Mouse (Mus musculus): ENCODE measurements at regions not wholly inside any gene's neighbourhood (a gene's known extent, or its start where the extent isn't known, plus 50 kb on each side); places are given as distances from the start of the nearest gene placed in this dataset.
A peak's percentile ranks its signal among the peaks of the same experiment; 100 is the strongest.

- Histone ChIP-seq H3K9ac (no peak overlapping the region), H3K27ac (no peak overlapping the region), H3K4me2 (replicated peaks) (no peak overlapping the region), H3K4me3 (no peak overlapping the region), H3K36me3 (no peaks in the 10 kb centered on the region), H3K27me3 (no peaks in the 10 kb centered on the region), H3K9me3 (no peaks in the 10 kb centered on the region), H3K4me1 (no peaks in the 10 kb centered on the region)
- ATAC-seq (ENCODE audit: insufficient number of reproducible peaks, insufficient read depth, low FRiP score, low TSS enrichment), result no peak
- 83% methylated on average over 3 of the region's 3 CpGs for WGBS
These were observed 54.0 kb upstream of the Nfe2l3 start for GRCm38 (mm10) chr6:51378436-51378835.

- H3K9me3 ChIP-seq, result no peaks in the 10 kb centered on the region
- H3K4me3 ChIP-seq, result peak overlapping the region; percentile 31; the same call in 1 of the 2 replicates
- peak overlapping the region; percentile 77 for H3K27ac ChIP-seq
- no peaks in the 10 kb centered on the region for H3K4me1 ChIP-seq
- no peak for ATAC-seq (ENCODE audit: insufficient number of reproducible peaks, insufficient read depth, low FRiP score, low TSS enrichment)
- WGBS, result 9% methylated on average over 5 of the region's 5 CpGs
- H3K4me2 ChIP-seq (replicated peaks), result peak overlapping the region; percentile 50
- H3K9ac ChIP-seq, result peak overlapping the region; percentile 52; the same call in 1 of the 2 replicates
- H3K36me3 ChIP-seq, result no peaks in the 10 kb centered on the region
- no peaks in the 10 kb centered on the region for H3K27me3 ChIP-seq
These were observed 53.4 kb upstream of the Nfe2l3 start for GRCm38 (mm10) chr6:51379074-51379473.

- H3K4me2 ChIP-seq (replicated peaks), result peak overlapping the region; percentile 50
- H3K36me3 ChIP-seq, result no peaks in the 10 kb centered on the region
- peak overlapping the region; percentile 31 for H3K4me3 ChIP-seq
- no peaks in the 10 kb centered on the region for H3K9me3 ChIP-seq
- no peaks in the 10 kb centered on the region for H3K4me1 ChIP-seq
- peak overlapping the region; percentile 77 for H3K27ac ChIP-seq
- peak overlapping the region; percentile 52 for H3K9ac ChIP-seq
- peak; percentile 64; the same call in 1 of the 2 replicates for ATAC-seq (ENCODE audit: insufficient number of reproducible peaks, insufficient read depth, low FRiP score, low TSS enrichment)
- 7% methylated on average over 36 of the region's 36 CpGs for WGBS
- no peaks in the 10 kb centered on the region for H3K27me3 ChIP-seq
These were observed 52.8 kb upstream of the Nfe2l3 start for GRCm38 (mm10) chr6:51379560-51380274.

GRCm38 (mm10) chr6:51380275-51380575 lies 52.2 kb upstream of the Nfe2l3 start:
- Histone ChIP-seq H3K4me2 (replicated peaks) (no peak overlapping the region), H3K27me3 (no peaks in the 10 kb centered on the region)

GRCm38 (mm10) chr6:51381465-51381864 lies 51.0 kb upstream of the Nfe2l3 start:
- WGBS, result 31% methylated on average over 9 of the region's 9 CpGs
- no peaks in the 10 kb centered on the region for H3K36me3 ChIP-seq
- ATAC-seq (ENCODE audit: insufficient number of reproducible peaks, insufficient read depth, low FRiP score, low TSS enrichment), result no peak
- H3K4me3 ChIP-seq, result no peak overlapping the region
- H3K9ac ChIP-seq, result no peak overlapping the region
- H3K27me3 ChIP-seq, result no peaks in the 10 kb centered on the region
- no peak overlapping the region for H3K4me2 ChIP-seq (replicated peaks)
- H3K27ac ChIP-seq, result no peak overlapping the region
- H3K9me3 ChIP-seq, result no peaks in the 10 kb centered on the region
- H3K4me1 ChIP-seq, result no peaks in the 10 kb centered on the region

More at GRCm38 (mm10) chr6:51380275-51380575, 52.2 kb upstream of the Nfe2l3 start:
- no peaks in the 10 kb centered on the region for H3K36me3 ChIP-seq
- no peak overlapping the region for H3K4me3 ChIP-seq
- no peaks in the 10 kb centered on the region for H3K4me1 ChIP-seq
- H3K27ac ChIP-seq, result no peak overlapping the region
- no peak overlapping the region for H3K9ac ChIP-seq
- no peak for ATAC-seq (ENCODE audit: insufficient number of reproducible peaks, insufficient read depth, low FRiP score, low TSS enrichment)
- WGBS, result 78% methylated on average over 4 of the region's 4 CpGs
- no peaks in the 10 kb centered on the region for H3K9me3 ChIP-seq

MicroRNAs encoded in the stretch of these regions (microRNA counts, 519-probe panel; counts per million panel counts)
- 6,665 counts per million, percentile 95 among the panel's probes with 10 or more counts for microRNA mmu-miR-148a

Small RNA genes in the stretch of these regions (microRNA-seq; reads per million reads assigned to microRNA genes)
- gene Mir148a, result 1,076 reads per million, percentile 77 among the genes with 10 or more reads in this experiment
